Mouse (Mus musculus) liver, embryonic 13.5 days (tissue): Measurements from ENCODE around the gene Zfp697. TPM values are rescaled to one million over a fixed set of nuclear protein-coding genes. Genes with fewer than 3 reads are reported as not detected.
"Not testable (repeated sequence)": the region's sequence is repeated elsewhere in the genome, so short reads cannot be mapped to it uniquely, and the experiment has no call there.

Source experiments
- ATAC-seq: fragments of 200-750 bp; cut with Nextera tagmentation; 2 replicates; pipeline ENCODE4 v1.8.0; 2017; ENCODE audit warnings: low read depth, mild to moderate bottlenecking, moderate number of reproducible peaks, moderate library complexity
- DNase-seq: peaks from one replicate; pipeline ENCODE4 v3.0.0; 2022
- H3K27ac ChIP-seq: fragments of 300-500 bp; sonication (generic); 2 replicates; pipeline ENCODE4 v1.5.1; 2015; ENCODE audit warnings: moderate library complexity, mild to moderate bottlenecking, inconsistent platforms
- H3K27me3 ChIP-seq: fragments of 300-500 bp; sonication (generic); 2 replicates; pipeline ENCODE4 v1.6.1; 2015; ENCODE audit warnings: mild to moderate bottlenecking, inconsistent platforms
- H3K36me3 ChIP-seq: fragments of 300-500 bp; sonication (generic); 2 replicates; pipeline ENCODE4 v1.6.1; 2015; ENCODE audit warnings: mild to moderate bottlenecking, inconsistent platforms
- H3K4me1 ChIP-seq: fragments of 300-500 bp; sonication (generic); replicated peaks from 2 replicates; pipeline ENCODE4 v1.6.1; 2015; ENCODE audit warnings: inconsistent platforms
- H3K4me2 ChIP-seq: fragments of 300-500 bp; sonication (generic); 2 replicates; pipeline ENCODE4 v1.6.1; 2015; ENCODE audit warnings: inconsistent platforms, mild to moderate bottlenecking, moderate library complexity
- H3K4me3 ChIP-seq: fragments of 300-500 bp; sonication (generic); replicated peaks from 2 replicates; pipeline ENCODE4 v1.5.1; 2015; ENCODE audit warnings: mild to moderate bottlenecking, inconsistent platforms
- H3K9ac ChIP-seq: fragments of 300-500 bp; sonication (generic); 2 replicates; pipeline ENCODE4 v1.6.1; 2015; ENCODE audit warnings: mild to moderate bottlenecking, inconsistent platforms
- H3K9me3 ChIP-seq: fragments of 300-500 bp; sonication (generic); replicated peaks from 2 replicates; pipeline ENCODE4 v1.6.1; 2016; ENCODE audit warnings: inconsistent platforms
- WGBS: fragments of 180-500 bp; shearing (Covaris S2); methylation state at CpG from one replicate; pipeline ENCODE4 v1.1.7; 2015; ENCODE audit not compliant: insufficient replicate concordance; 5-methylcytosine and 5-hydroxymethylcytosine counted together
- polyA plus RNA-seq: library from polyadenylated mRNA; unstranded; fragments of >200 nt; fragmentation: Nextera tagmentation; extraction: Ambion mirVana; gene quantifications from 2 replicates; pipeline ENCODE4 v1.2.1, GENCODE M21; 2015

Gene Zfp697
- polyA plus RNA-seq, 1 experiment from 2014 or later: 2.8 TPM

DNA sequence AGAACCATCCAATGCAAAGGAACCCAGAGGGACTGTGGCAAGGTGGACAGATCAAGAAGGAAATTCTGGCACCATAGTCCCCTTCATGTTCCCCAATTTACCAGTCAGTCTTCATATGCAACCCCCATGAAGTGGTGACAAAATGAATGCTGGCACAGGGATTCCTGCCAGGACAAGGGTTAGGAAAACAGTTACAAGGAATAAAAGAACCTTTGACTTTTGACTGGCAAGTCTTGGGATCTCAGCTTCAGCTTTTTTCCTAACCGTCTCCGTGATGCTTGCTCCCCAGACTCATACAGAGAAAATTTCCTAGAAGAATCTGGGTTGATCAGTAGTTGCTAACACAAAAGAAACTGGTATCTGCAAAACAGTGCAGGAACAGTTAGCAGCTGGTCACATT is 351.5 kb downstream of the Zfp697 start:
- 72% methylated on average over 2 of the region's 2 CpGs for WGBS
- Histone ChIP-seq H3K27ac (no peak overlapping the region), H3K4me1 (no peaks in the 10 kb centered on the region), H3K36me3 (no peaks in the 10 kb centered on the region), H3K27me3 (no peaks in the 10 kb centered on the region), H3K9me3 (0 out of 2 replicates have a peak, but pooled peaks cover 5% of the 10 kb centered on the region), H3K4me2 (no peak overlapping the region), H3K9ac (no peak overlapping the region), H3K4me3 (no peak overlapping the region)
- no peak for ATAC-seq
- DNase-seq: no peak

DNA sequence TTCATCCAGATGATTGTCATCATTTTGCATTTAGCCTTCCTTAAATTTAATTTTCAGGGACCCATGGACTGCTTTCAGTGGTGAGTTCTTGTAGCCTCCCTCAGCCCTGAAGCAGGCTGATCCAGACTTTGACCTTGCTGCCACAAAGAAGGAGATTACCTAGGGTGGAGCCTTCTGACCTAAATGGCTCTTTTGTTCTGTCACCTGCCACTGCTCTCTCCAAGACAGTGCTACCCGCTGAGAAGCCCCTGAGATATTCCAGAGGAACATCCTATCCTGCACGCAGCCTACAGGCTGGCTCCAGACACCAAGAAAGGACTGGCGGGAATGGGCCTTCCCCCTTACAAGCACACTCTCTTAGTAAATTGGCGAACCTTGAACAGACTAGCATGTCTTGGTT is 352.1 kb downstream of the Zfp697 start:
- Histone ChIP-seq H3K4me1 (no peaks in the 10 kb centered on the region), H3K27me3 (no peaks in the 10 kb centered on the region), H3K36me3 (no peaks in the 10 kb centered on the region), H3K9ac (no peak overlapping the region), H3K4me2 (no peak overlapping the region), H3K9me3 (0 out of 2 replicates have a peak, but pooled peaks cover 5% of the 10 kb centered on the region), H3K4me3 (no peak overlapping the region), H3K27ac (no peak overlapping the region)
- ATAC-seq (no peak), DNase-seq (no peak)
- 59% methylated on average over 4 of the region's 4 CpGs for WGBS

DNA sequence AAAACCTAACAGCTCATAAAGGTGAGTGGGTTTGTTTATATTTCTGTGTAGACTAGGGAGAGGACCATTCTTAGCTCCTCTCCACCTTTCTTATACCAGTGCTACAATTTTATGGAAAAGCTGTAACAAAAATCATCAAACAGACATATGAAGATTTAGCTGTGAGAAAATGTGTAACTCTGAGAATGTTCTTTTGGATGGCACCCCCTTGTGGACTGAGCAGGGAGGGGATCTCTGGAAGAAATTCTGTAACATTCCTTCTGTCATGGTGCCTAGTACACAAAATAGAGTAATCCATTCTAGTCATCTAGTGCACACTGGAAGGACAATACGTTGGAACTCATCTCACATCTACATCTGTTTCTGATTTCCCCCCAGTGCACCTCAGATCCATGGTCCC is 358.8 kb downstream of the Zfp697 start:
- H3K4me1 ChIP-seq, DNase-seq, H3K27me3 ChIP-seq, H3K9ac ChIP-seq, H3K9me3 ChIP-seq, H3K27ac ChIP-seq, ATAC-seq, H3K36me3 ChIP-seq, H3K4me3 ChIP-seq, H3K4me2 ChIP-seq: not testable (repeated sequence)
- 26% methylated on average over 1 of the region's 1 CpGs for WGBS

DNA sequence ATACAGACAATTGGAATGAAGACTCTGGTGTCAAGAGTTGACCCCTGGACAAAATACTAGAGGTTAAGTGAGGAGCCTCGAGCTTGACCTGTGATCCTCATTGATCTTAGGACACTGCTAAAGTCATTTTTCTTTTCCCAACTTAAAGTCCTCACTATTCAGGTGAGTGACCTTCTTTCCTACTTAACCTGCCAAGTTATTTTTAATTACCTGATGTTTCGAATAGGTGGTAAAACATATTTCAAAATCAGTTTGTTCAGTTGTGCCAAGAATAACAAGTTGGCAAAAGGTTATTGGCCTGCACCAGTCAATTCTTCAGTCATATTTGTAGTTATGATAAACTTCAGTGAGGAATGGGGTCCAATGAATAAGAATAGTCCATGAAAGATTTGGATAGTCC is 369.9 kb downstream of the Zfp697 start:
- no peak overlapping the region for H3K27ac ChIP-seq
- no peak overlapping the region for H3K4me2 ChIP-seq
- no peaks in the 10 kb centered on the region for H3K27me3 ChIP-seq
- 36% methylated on average over 2 of the region's 2 CpGs for WGBS
- DNase-seq: no peak
- H3K4me1 ChIP-seq: no peaks in the 10 kb centered on the region
- ATAC-seq: no peak
- no peaks in the 10 kb centered on the region for H3K9me3 ChIP-seq
- H3K9ac ChIP-seq: no peak overlapping the region
- no peak overlapping the region for H3K4me3 ChIP-seq
- H3K36me3 ChIP-seq: no peaks in the 10 kb centered on the region

DNA sequence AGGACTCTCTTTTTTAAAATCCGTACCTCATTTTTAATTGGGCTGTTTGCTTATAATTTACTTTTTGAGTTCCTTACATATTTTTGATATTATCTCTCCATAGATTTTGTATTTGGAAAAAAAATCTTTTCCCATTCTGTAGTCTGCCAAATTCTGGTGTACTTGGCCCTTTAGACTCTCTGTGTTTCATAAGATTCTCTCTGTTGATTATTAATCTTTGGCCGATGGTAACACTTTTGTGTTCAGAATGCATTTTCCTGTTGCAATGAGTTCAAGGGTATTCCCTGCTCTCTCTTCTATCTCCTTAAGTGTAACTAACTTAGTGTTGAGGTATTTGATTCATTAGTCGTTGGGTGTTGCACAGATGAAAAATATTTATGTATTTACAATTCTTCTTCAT is 374.6 kb downstream of the Zfp697 start:
- Histone ChIP-seq H3K9me3 (no peaks in the 10 kb centered on the region), H3K4me3 (no peak overlapping the region), H3K36me3 (no peaks in the 10 kb centered on the region), H3K4me1 (no peaks in the 10 kb centered on the region), H3K27me3 (no peaks in the 10 kb centered on the region), H3K27ac (no peak overlapping the region), H3K9ac (no peak overlapping the region), H3K4me2 (no peak overlapping the region)
- DNase-seq (no peak), ATAC-seq (no peak)
- WGBS: 54% methylated on average over 3 of the region's 3 CpGs

DNA sequence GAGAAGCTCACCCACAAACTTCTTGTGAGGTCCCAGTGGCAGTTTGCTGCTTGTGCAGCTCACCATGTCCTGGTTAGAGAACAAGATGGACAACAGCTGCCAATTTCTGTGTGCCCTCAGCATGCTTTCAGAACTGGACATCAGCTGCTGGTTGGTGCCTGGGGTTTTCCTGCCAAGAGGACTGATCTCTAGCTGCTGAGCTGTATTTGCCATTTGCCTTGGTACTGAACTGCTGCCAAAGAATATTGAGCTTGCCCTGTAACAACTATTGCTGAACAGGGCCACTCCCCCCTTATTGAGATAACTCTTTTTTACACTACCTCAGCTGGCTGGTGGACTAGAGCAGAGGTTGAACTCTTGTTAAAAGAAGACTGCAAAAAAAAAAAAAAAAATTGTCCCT is 381.9 kb downstream of the Zfp697 start:
- H3K4me2 ChIP-seq: no peak overlapping the region
- no peak overlapping the region for H3K9ac ChIP-seq
- no peaks in the 10 kb centered on the region for H3K4me1 ChIP-seq
- H3K9me3 ChIP-seq: no peaks in the 10 kb centered on the region
- H3K4me3 ChIP-seq: no peak overlapping the region
- H3K27ac ChIP-seq: no peak overlapping the region
- H3K36me3 ChIP-seq: no peaks in the 10 kb centered on the region
- DNase-seq: no peak
- ATAC-seq: no peak
- H3K27me3 ChIP-seq: no peaks in the 10 kb centered on the region

DNA sequence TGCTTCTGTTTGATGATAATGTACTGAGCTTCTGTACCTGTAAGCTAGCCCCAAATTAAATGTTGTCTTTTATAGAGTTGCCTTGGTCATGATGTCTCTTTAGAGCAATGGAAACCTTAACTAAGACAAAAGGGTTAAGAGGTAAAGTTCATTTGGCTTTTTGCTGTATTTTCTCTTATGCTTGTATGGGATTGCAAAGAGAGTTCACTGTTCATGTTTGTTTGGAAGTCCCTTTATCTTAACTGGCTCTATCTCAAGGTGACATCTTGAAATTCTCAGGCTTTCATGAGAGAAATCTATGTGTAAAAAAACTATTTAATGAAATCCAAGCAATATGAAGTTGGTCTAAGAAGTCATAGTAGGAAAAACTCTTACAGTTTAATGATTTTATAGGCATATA is 398.7 kb downstream of the Zfp697 start:
- Histone ChIP-seq H3K4me3 (no peak overlapping the region), H3K27me3 (no peaks in the 10 kb centered on the region), H3K27ac (no peak overlapping the region), H3K9me3 (no peaks in the 10 kb centered on the region), H3K4me2 (no peak overlapping the region), H3K4me1 (no peaks in the 10 kb centered on the region), H3K9ac (no peak overlapping the region), H3K36me3 (no peaks in the 10 kb centered on the region)
- DNase-seq (no peak), ATAC-seq (no peak)

DNA sequence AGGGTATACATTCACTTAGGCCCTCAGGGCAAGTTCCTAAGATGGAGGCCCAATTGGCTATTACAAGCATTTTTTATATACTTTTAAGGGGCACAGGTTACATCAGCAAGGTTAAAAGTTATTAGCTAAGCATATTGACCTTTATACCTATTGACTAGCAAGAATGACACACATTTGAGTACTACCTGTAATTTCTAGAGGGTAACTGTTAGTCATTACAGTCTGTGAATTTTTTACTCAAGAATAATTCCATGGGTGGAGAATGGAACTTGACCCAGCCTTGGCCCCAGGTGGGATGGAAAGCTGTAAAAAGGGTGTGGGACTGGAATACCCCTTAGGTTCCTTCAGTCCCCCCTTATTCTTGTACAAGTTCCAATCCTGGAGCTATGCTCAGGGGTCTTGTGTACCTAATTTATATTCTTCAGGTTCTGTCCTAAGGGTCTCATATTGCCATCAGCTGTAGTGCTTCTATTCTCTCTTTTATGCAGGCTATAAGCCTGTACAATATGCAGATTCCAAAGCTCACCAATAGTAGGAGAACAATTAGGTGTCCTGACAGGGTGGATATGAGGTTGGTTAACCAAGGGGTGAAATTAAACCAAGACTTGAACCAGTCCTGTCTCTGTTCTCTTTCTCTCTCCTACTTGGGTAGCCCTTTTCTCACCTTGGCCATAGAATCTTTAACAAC is 400.1 kb downstream of the Zfp697 start:
- Histone ChIP-seq H3K36me3 (no peaks in the 10 kb centered on the region), H3K4me1 (no peaks in the 10 kb centered on the region), H3K27ac (no peak overlapping the region), H3K4me3 (no peak overlapping the region), H3K27me3 (no peaks in the 10 kb centered on the region), H3K9me3 (no peaks in the 10 kb centered on the region), H3K9ac (no peak overlapping the region), H3K4me2 (no peak overlapping the region)
- ATAC-seq (no peak), DNase-seq (no peak)

DNA sequence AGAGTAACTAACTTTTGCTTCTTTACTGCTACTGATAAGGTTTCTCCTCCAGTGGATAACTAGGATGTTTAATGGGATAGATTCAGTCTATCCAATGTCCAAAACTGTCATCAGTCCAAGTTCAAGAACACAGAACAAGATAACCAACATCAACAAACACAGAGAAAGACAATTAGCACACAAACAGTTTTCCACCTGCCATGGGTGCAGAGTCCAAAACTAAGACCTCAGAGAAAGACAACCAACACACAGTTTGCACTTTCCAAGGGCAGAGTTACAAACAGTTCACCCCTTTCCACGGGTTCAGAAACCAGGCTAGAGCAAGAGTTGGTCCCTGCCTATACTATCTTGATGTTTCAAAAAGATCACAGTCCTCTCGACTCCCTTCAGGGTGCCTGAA is 404.3 kb downstream of the Zfp697 start:
- Histone ChIP-seq H3K27ac (no peak overlapping the region), H3K4me1 (no peaks in the 10 kb centered on the region), H3K9ac (no peak overlapping the region), H3K9me3 (no peaks in the 10 kb centered on the region), H3K36me3 (no peaks in the 10 kb centered on the region), H3K4me2 (no peak overlapping the region), H3K4me3 (no peak overlapping the region), H3K27me3 (no peaks in the 10 kb centered on the region)
- ATAC-seq (no peak), DNase-seq (no peak)
- 36% methylated on average over 2 of the region's 2 CpGs for WGBS

Other genes with a start within 250 kb of the Zfp697 start
- not detected in 2 replicates for gene Adam30, start 221.8 kb upstream of the Zfp697 start, polyA plus RNA-seq
- gene Reg4, start 160.3 kb upstream of the Zfp697 start, polyA plus RNA-seq: not detected in 2 replicates
- 41.9 and 42.6 TPM in 2 replicates for gene Hmgcs2, start 102.0 kb upstream of the Zfp697 start, polyA plus RNA-seq
- 305 and 316 TPM in 2 replicates for gene Phgdh, start 42.5 kb upstream of the Zfp697 start, polyA plus RNA-seq
- not detected in 2 replicates for gene Gm4450, start 74.7 kb downstream of the Zfp697 start, polyA plus RNA-seq
- gene Hsd3b4, start 128.1 kb downstream of the Zfp697 start, polyA plus RNA-seq: 0.17 and 0.31 TPM in 2 replicates
- 0.17 and 0.31 TPM in 2 replicates for gene Gm10681, start 206.3 kb downstream of the Zfp697 start, polyA plus RNA-seq
- 0.08 TPM in 1 of 2 replicates, not detected in the other for gene Hsd3b5, start 247.8 kb downstream of the Zfp697 start, polyA plus RNA-seq